Mouse (Mus musculus): Measurements from ENCODE around the gene Taok2. TPM values are rescaled to one million over a fixed set of nuclear protein-coding genes. Genes with fewer than 3 reads are reported as not detected.
A peak's percentile ranks its signal among the peaks of the same experiment; 100 is the strongest.

Taok2 gene
- polyA plus RNA-seq, 1 experiment from 2014 or later = 27.3 TPM

DNA sequence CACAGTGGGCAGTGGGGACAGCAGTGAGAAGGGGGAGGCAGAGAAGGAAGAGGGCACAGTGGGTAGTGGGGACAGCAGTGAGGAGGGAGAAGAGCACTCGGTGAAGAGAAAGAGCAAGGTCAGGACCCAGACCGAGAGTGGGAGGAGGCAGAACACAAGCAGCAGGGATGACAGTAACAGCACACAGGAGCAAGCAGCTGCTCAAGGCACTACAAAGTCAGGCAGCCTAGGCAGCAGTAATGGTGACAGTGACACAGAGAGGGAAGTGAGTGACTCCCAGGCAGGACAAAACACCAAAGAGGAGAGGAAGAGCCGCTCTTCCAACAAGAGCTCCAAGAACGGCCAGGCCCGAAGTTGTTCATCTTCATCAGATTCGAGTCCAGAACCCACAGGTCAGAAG, 20.7 kb downstream of the Taok2 start:
- peak overlapping the region; percentile 11; the same call in 1 of the 2 replicates for H3K27ac ChIP-seq (ENCODE audit: low read depth, low read length)
- WGBS = 61% methylated on average over 6 of the region's 6 CpGs
- no peak for ATAC-seq (ENCODE audit: low FRiP score)

GRCm38 (mm10) chr7:126862147-126862784, 22.2 kb downstream of the Taok2 start, which contains the start of gene Ino80e:
Ino80e (minus strand) TSS chr7:126862377.
- DNase-seq (ENCODE audit: low spot score) (peak; percentile 99), ATAC-seq (ENCODE audit: low FRiP score) (peak; percentile 71)
- H3K4me2 ChIP-seq (replicated peaks; ENCODE audit: low read depth, low read length) = peak within 1 kb of the TSS; percentile 78
- H3K27me3 ChIP-seq (ENCODE audit: control insufficient read depth, insufficient read depth, low read length) = no peaks in the 10 kb centered on the region
- peak within 1 kb of the TSS; percentile 67 for H3K9ac ChIP-seq (ENCODE audit: low read depth, low read length)
- H3K36me3 ChIP-seq (ENCODE audit: control insufficient read depth, insufficient read depth, low read length) = peaks cover 14% of the 10 kb centered on the region; the same call in 1 of the 2 replicates
- peaks cover 15% of the 10 kb centered on the region for H3K4me1 ChIP-seq (replicated peaks; ENCODE audit: control insufficient read depth, insufficient read depth, low read length)
- no peaks in the 10 kb centered on the region for H3K9me3 ChIP-seq (ENCODE audit: control insufficient read depth, low read length)
- peak within 1 kb of the TSS; percentile 67 for H3K27ac ChIP-seq (ENCODE audit: low read depth, low read length)
- H3K4me3 ChIP-seq (ENCODE audit: low read depth, low read length) = peak within 1 kb of the TSS; percentile 60
- WGBS = under 1% methylated on average over 41 of the region's 41 CpGs

More for the DNA sequence above, 20.7 kb downstream of the Taok2 start:
- H3K27me3 ChIP-seq (ENCODE audit: control insufficient read depth, insufficient read depth, low read length) = no peaks in the 10 kb centered on the region
- peaks cover 18% of the 10 kb centered on the region; the same call in 1 of the 2 replicates for H3K36me3 ChIP-seq (ENCODE audit: control insufficient read depth, insufficient read depth, low read length)
- peaks cover 15% of the 10 kb centered on the region for H3K4me1 ChIP-seq (replicated peaks; ENCODE audit: control insufficient read depth, insufficient read depth, low read length)
- peak overlapping the region; percentile 46; the same call in 1 of the 2 replicates for H3K9ac ChIP-seq (ENCODE audit: low read depth, low read length)
- H3K4me3 ChIP-seq (ENCODE audit: low read depth, low read length) = peak overlapping the region; percentile 60; the same call in 1 of the 2 replicates
- peak overlapping the region; percentile 78 for H3K4me2 ChIP-seq (replicated peaks; ENCODE audit: low read depth, low read length)
- DNase-seq (ENCODE audit: low spot score) = no peak
- H3K9me3 ChIP-seq (ENCODE audit: control insufficient read depth, low read length) = no peaks in the 10 kb centered on the region

DNA sequence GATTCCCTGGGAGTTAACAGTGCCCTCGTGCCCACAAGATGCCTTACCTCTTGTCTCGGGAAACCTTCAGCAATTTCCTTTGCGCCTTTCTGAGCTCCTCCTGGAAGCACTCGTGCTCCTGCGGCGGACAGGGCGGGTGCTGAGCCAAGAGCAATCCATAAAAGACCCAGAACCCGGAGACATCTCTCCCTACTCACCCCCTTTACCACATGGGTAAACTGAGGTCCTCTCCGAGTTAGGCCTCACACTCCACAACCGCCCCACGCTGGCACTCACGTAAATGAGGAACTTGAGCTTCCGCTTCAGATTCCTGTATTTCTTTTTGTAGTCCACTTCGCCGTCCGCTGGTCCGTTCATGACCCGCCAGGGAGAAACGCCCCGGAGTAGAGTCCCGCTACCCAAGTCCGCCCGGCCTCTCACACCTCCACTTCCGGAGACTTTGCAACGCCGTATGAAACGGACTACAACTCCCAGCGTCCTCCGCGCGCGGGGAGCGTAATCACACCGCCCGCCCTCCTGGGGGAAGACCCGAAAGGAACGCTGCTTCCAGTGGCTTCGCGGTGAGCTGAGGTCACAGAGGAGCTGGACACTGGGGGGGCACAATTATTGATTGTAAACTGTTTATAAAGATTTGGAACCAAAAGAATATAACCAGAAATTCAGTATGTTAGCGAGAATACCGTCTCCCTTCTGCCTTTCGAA, 22.9 kb downstream of the Taok2 start, which contains the start of gene Hirip3:
Hirip3 (plus strand) TSS at position 544 of the 702 bp plus-strand sequence.
- ATAC-seq (ENCODE audit: low FRiP score) = peak; percentile 91
- Histone ChIP-seq H3K9ac (ENCODE audit: low read depth, low read length) (peak within 1 kb of the TSS; percentile 67), H3K4me1 (replicated peaks; ENCODE audit: control insufficient read depth, insufficient read depth, low read length) (peaks cover 15% of the 10 kb centered on the region), H3K27me3 (ENCODE audit: control insufficient read depth, insufficient read depth, low read length) (no peaks in the 10 kb centered on the region), H3K36me3 (ENCODE audit: control insufficient read depth, insufficient read depth, low read length) (peaks cover 14% of the 10 kb centered on the region; the same call in 1 of the 2 replicates), H3K9me3 (ENCODE audit: control insufficient read depth, low read length) (no peaks in the 10 kb centered on the region), H3K4me3 (ENCODE audit: low read depth, low read length) (peak within 1 kb of the TSS; percentile 60), H3K4me2 (replicated peaks; ENCODE audit: low read depth, low read length) (peak within 1 kb of the TSS; percentile 78), H3K27ac (ENCODE audit: low read depth, low read length) (peak within 1 kb of the TSS; percentile 67)
- DNase-seq (ENCODE audit: low spot score) = peak; percentile 99
- 2% methylated on average over 42 of the region's 42 CpGs for WGBS

DNA sequence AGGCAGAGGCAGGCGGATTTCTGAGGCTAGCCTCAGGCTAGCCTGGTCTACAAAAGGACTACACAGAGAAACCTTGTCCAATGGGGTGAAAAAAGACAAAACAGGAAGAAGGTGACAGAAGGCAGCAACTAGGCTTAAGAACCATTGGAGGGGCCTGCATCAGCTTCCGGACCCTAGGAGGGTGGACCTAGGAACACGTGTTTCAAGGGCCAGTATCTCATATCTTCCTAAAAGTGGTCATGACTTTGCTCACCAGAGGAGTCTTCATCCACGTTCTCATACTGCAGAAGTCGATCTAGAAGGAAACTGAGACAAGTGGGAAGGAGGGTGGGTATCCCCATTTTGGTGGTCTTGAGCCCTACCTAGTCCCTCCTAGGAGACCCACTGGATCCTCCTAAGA, 23.5 kb downstream of the Taok2 start:
- H3K9me3 ChIP-seq (ENCODE audit: control insufficient read depth, low read length) = no peaks in the 10 kb centered on the region
- H3K9ac ChIP-seq (ENCODE audit: low read depth, low read length) = peak overlapping the region; percentile 67
- peaks cover 12% of the 10 kb centered on the region; the same call in 1 of the 2 replicates for H3K36me3 ChIP-seq (ENCODE audit: control insufficient read depth, insufficient read depth, low read length)
- H3K4me3 ChIP-seq (ENCODE audit: low read depth, low read length) = peak overlapping the region; percentile 60
- no peak for ATAC-seq (ENCODE audit: low FRiP score)
- peak overlapping the region; percentile 78 for H3K4me2 ChIP-seq (replicated peaks; ENCODE audit: low read depth, low read length)
- H3K4me1 ChIP-seq (replicated peaks; ENCODE audit: control insufficient read depth, insufficient read depth, low read length) = peaks cover 15% of the 10 kb centered on the region
- WGBS = 68% methylated on average over 5 of the region's 5 CpGs
- H3K27ac ChIP-seq (ENCODE audit: low read depth, low read length) = no peak overlapping the region
- no peak for DNase-seq (ENCODE audit: low spot score)
- no peaks in the 10 kb centered on the region for H3K27me3 ChIP-seq (ENCODE audit: control insufficient read depth, insufficient read depth, low read length)

GRCm38 (mm10) chr7:126856741-126857420, 27.6 kb downstream of the Taok2 start:
- H3K36me3 ChIP-seq (ENCODE audit: control insufficient read depth, insufficient read depth, low read length) = peaks cover 9% of the 10 kb centered on the region; the same call in 1 of the 2 replicates
- H3K4me1 ChIP-seq (replicated peaks; ENCODE audit: control insufficient read depth, insufficient read depth, low read length) = no peaks in the 10 kb centered on the region; the same call in 1 of the 2 replicates
- 79% methylated on average over 9 of the region's 9 CpGs for WGBS
- no peak overlapping the region for H3K4me2 ChIP-seq (replicated peaks; ENCODE audit: low read depth, low read length)
- no peak for ATAC-seq (ENCODE audit: low FRiP score)
- H3K9me3 ChIP-seq (ENCODE audit: control insufficient read depth, low read length) = no peaks in the 10 kb centered on the region
- H3K27me3 ChIP-seq (ENCODE audit: control insufficient read depth, insufficient read depth, low read length) = no peaks in the 10 kb centered on the region
- H3K4me3 ChIP-seq (ENCODE audit: low read depth, low read length) = no peak overlapping the region
- no peak overlapping the region for H3K9ac ChIP-seq (ENCODE audit: low read depth, low read length)
- DNase-seq (ENCODE audit: low spot score) = no peak
- no peak overlapping the region for H3K27ac ChIP-seq (ENCODE audit: low read depth, low read length)

DNA sequence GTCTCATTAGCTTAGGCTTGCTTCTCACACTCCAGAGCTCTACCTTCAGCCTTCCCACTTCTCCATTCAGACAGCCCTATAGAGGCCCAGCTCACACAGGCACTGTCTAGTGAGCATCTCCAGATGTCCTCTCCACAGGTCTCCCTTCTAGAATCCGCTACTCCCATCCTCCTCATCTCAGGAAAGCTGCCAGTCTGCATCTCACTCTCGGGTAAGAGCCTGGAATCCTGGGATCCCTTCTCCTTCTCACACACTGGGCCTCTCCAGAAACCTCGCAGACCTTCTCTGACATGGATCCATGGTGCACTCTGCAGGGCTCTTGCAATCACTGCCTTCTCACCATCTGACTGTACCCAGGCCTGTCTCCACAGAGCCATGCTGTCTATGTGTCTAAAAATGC, 28.9 kb downstream of the Taok2 start:
- Histone ChIP-seq H3K4me3 (ENCODE audit: low read depth, low read length) (no peak overlapping the region), H3K4me1 (replicated peaks; ENCODE audit: control insufficient read depth, insufficient read depth, low read length) (peaks cover 2% of the 10 kb centered on the region; the same call in 1 of the 2 replicates), H3K4me2 (replicated peaks; ENCODE audit: low read depth, low read length) (no peak overlapping the region), H3K27me3 (ENCODE audit: control insufficient read depth, insufficient read depth, low read length) (no peaks in the 10 kb centered on the region), H3K36me3 (ENCODE audit: control insufficient read depth, insufficient read depth, low read length) (peaks cover 9% of the 10 kb centered on the region; the same call in 1 of the 2 replicates), H3K9ac (ENCODE audit: low read depth, low read length) (no peak overlapping the region), H3K27ac (ENCODE audit: low read depth, low read length) (no peak overlapping the region), H3K9me3 (ENCODE audit: control insufficient read depth, low read length) (no peaks in the 10 kb centered on the region)
- WGBS = 95% methylated on average over 3 of the region's 3 CpGs
- ATAC-seq (ENCODE audit: low FRiP score) (no peak), DNase-seq (ENCODE audit: low spot score) (no peak)

GRCm38 (mm10) chr7:126853454-126853853, 31.0 kb downstream of the Taok2 start:
- Histone ChIP-seq H3K36me3 (ENCODE audit: control insufficient read depth, insufficient read depth, low read length) (0 out of 2 replicates have a peak, but pooled peaks cover 4% of the 10 kb centered on the region), H3K4me2 (replicated peaks; ENCODE audit: low read depth, low read length) (no peak overlapping the region), H3K27ac (ENCODE audit: low read depth, low read length) (no peak overlapping the region), H3K4me3 (ENCODE audit: low read depth, low read length) (no peak overlapping the region), H3K9ac (ENCODE audit: low read depth, low read length) (no peak overlapping the region), H3K27me3 (ENCODE audit: control insufficient read depth, insufficient read depth, low read length) (peaks cover 9% of the 10 kb centered on the region), H3K4me1 (replicated peaks; ENCODE audit: control insufficient read depth, insufficient read depth, low read length) (peaks cover 4% of the 10 kb centered on the region), H3K9me3 (ENCODE audit: control insufficient read depth, low read length) (no peaks in the 10 kb centered on the region)
- DNase-seq (ENCODE audit: low spot score) = no peak
- WGBS = 87% methylated on average over 5 of the region's 5 CpGs
- no peak for ATAC-seq (ENCODE audit: low FRiP score)

- ATAC-seq (ENCODE audit: low FRiP score) (no peak), DNase-seq (ENCODE audit: low spot score) (no peak)
- Histone ChIP-seq H3K27me3 (ENCODE audit: control insufficient read depth, insufficient read depth, low read length) (peaks cover 12% of the 10 kb centered on the region), H3K4me2 (replicated peaks; ENCODE audit: low read depth, low read length) (no peak overlapping the region), H3K36me3 (ENCODE audit: control insufficient read depth, insufficient read depth, low read length) (no peaks in the 10 kb centered on the region), H3K9me3 (ENCODE audit: control insufficient read depth, low read length) (no peaks in the 10 kb centered on the region), H3K4me1 (replicated peaks; ENCODE audit: control insufficient read depth, insufficient read depth, low read length) (peaks cover 9% of the 10 kb centered on the region), H3K4me3 (ENCODE audit: low read depth, low read length) (no peak overlapping the region), H3K9ac (ENCODE audit: low read depth, low read length) (no peak overlapping the region), H3K27ac (ENCODE audit: low read depth, low read length) (no peak overlapping the region)
- 43% methylated on average over 12 of the region's 12 CpGs for WGBS
Measured at GRCm38 (mm10) chr7:126851192-126851591, 33.3 kb downstream of the Taok2 start.
